Mouse (Mus musculus) layer of hippocampus, adult 9-10 months (tissue): Measurements from ENCODE around the gene Krtap7-1.

Experiments
- DNase-seq: peaks from one replicate; pipeline ENCODE4 v3.0.0; 2022; ENCODE audit warnings: low spot score

Gene Krtap7-1

DNA sequence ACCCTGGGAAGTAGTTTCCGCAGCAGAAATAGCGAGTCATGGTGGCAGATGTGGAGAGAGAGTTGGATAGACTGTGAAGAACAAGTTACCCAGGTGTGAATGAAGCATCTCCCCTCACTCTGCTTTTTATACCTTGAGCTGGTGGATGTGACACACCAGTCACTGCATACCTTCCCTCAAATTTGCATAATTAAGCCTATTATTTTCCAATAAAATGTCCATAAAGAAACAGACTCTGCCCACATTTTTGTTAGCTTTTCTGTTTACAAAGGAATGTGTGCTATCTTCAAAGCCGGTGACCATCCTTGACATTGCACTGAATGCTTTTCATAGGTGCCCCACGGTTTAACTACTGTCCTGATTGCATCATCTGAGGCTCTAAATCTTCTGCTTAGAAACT is at the start of gene Krtap7-1:
Gene Krtap7-1 (minus strand): TSS at position 101 of the 400 bp plus-strand sequence.
- DNase-seq, result no peak

GRCm38 (mm10) chr16:89550298-89550697 is 42.2 kb upstream of the Krtap7-1 start:
- no peak for DNase-seq

GRCm38 (mm10) chr16:89538031-89538484 is 29.9 kb upstream of the Krtap7-1 start:
- DNase-seq, result no peak

DNA sequence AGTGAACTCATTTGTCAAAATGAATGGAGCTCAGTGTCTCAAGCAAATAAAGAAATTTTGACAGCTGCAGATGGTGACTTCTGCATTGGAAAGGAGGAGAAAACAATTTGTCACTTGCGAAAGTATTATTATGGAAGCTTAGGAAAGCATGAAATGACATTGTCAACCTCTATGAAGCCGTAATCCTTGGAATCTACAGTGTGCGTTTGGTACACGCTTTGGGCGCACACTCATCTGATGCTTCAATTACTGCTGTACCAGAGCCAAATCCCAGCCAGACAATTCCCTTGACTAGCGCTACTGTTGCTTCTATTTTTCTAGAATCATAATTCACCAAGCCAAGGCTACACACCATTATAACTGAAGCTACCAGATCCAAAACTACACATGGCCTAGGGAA is 29.2 kb upstream of the Krtap7-1 start:
- DNase-seq, result no peak

GRCm38 (mm10) chr16:89530547-89530946 is 22.4 kb upstream of the Krtap7-1 start:
- no peak for DNase-seq

GRCm38 (mm10) chr16:89529846-89530245 is 21.7 kb upstream of the Krtap7-1 start:
- DNase-seq, result no peak

GRCm38 (mm10) chr16:89528380-89528779 is 20.3 kb upstream of the Krtap7-1 start:
- no peak for DNase-seq

GRCm38 (mm10) chr16:89520996-89521395 is 12.9 kb upstream of the Krtap7-1 start:
- DNase-seq, result no peak

- no peak for DNase-seq
Observed at GRCm38 (mm10) chr16:89520555-89520954, 12.4 kb upstream of the Krtap7-1 start.

- DNase-seq, result no peak
Observed at GRCm38 (mm10) chr16:89520091-89520490, 12.0 kb upstream of the Krtap7-1 start.

- no peak for DNase-seq
Observed at GRCm38 (mm10) chr16:89517635-89518034, 9.5 kb upstream of the Krtap7-1 start.

DNA sequence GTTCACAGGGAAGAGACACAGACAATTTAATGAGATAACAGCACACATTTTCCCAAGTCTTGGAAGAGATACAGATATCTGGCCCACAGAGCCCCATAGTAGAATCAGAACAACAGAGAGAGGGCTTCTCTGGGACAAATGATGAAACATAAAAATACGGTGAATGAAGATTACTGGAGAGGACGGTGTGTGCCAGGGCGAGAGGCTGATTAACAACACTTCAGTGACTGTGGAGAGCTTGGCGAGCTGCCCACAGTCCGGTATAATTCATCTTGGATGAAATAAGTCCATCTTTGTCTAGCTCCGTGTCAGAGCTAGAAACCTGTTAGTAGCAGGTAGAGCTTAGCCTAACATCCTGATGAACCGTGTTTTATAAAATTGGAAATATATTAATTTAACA is 5.3 kb upstream of the Krtap7-1 start:
- no peak for DNase-seq

DNA sequence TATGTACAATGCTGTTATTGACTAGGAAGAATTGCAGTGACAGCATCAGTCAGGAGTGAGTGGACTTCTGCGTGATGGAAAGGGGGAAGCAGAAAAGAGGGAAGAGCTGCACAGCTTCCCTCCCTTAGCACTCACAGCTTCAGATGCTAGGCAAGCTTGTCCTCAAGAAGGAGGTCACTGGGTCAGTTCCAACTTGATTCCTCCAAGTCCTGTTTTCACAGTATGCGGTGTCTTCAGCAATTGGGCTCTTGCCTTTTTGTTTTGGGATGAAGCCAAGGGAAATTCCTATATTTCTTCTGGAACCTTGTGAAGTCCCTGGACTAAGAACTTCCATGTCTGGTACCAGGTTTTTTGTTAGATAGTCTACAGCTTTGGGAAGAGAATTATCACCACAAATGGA is 4.6 kb downstream of the Krtap7-1 start:
- no peak for DNase-seq

- no peak for DNase-seq
Observed at GRCm38 (mm10) chr16:89501870-89502269, 6.3 kb downstream of the Krtap7-1 start.

GRCm38 (mm10) chr16:89497002-89497401 is 11.1 kb downstream of the Krtap7-1 start:
- DNase-seq, result no peak

DNA sequence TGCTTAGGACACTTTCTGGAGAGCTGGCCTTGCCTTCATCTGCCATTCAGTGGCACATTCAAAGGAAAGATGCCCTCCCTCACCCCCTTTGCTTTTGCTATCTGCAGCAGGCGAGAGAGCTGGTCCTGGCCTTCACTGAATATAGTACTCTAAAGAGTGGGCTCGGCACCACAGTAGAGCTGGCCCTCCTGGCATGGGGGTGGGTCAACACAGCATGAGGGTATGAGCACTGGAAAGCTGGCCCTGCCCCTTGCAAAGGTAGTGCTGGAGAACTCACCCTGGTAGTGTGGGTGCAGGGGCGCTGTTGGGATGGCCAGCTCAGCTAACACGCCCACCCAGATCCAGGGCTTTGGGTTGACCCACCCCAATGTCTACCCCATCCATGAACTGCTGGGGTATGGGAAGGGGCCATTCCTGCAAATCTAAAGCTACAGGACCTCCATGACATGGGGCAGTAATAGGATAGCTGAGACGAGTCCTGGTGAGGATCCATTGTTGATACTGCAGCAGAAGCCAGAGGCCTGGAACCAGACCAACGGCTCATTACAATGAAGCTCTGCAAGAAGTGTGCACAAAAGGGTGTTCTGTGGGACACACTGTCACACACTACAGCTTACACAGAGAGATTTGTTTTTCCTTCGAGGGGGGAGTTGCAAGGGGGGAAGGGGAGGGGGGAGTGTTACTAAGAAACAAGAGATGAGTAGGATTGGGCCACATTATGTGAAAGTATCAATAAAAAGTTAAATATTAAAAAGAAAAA is 12.5 kb downstream of the Krtap7-1 start:
- DNase-seq, result no peak

DNA sequence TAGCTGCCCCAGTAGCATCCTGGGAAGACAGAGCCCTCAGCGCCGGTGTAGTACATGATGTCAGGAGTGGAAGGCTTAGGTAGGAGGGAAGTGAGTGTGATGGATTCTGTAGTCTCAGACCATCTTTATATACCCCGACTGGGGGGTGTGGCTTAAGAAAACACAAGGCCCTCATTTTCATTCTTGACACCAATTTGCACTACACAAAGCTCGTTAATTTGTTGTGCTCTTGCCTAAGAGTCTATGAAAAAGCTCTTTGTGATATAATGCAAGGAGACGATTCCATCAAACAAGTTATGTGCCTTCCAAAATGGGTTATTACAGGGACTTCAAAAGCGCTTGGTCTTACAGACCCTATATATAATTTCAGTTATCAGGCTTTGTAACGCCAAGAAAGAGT is 20.3 kb downstream of the Krtap7-1 start, which contains the start of gene Krtap8-1:
Gene Krtap8-1 (minus strand): TSS at position 101 of the 400 bp plus-strand sequence.
- DNase-seq, result no peak

DNA sequence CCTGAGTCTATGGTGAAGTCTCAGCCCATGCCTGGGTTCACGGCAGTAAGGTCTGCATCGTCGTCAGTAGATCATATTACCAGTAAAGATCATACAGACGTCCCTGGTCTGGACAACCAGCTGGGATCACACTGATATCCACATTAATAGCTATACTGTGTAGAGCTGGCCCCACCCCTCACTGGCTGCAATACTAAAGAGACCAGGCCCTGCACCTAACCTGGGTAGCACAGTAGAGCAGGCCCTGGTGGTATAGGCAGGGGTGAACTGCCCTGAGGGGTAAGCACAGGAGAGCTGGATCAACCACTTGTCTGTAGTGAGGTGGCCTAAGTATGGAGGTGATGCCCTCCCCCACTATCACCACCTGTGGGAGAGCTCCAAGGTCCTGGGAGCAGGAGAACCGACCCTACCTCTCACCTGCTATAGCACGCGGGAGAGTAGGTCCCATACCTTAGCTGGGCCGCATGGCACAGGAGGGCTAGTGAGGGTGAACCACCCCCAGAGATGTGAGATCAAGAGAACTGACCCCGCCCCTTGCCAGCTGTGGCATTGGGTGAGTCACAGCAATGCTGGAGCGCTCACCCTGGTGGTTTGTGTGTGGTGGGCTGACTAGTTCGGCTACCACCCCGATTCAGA is 30.3 kb downstream of the Krtap7-1 start:
- DNase-seq, result no peak

GRCm38 (mm10) chr16:89461189-89461588 is 46.9 kb downstream of the Krtap7-1 start:
- no peak for DNase-seq
